Mouse (Mus musculus): ENCODE measurements at regions not wholly inside any gene's neighbourhood (a gene's known extent, or its start where the extent isn't known, plus 50 kb on each side); places are given as distances from the start of the nearest gene placed in this dataset.

DNA sequence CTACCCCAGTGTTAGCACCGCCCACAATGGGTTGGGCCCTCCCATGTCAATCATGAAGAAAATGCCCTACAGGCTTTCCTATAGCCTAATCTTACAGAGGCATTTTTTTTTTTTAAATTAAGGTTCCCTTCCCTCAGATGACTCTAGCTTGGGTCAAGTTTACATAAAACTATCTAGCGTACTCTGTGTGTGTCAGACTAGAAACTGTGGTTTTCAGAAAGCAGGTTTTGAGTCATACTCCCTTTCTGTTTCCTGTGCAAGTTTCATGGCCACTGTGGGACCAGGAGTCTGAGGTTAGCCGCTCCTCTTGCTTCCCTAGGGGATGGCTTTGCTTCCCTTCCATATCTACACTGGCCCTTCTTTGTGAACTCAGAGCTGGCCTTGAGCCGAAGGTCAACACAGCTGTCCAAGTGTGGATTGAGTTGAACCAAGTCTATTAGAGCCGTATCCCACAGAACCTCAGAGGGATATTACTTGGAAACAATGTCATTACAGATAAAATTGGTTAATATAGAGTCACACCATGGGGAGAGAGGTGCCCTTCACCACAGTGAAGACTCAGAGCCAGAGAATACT is 226.1 kb upstream of the Arid1b start:
- Histone ChIP-seq H3K4me3 (replicated peaks) (no peak overlapping the region), H3K27me3 (replicated peaks) (no peaks in the 10 kb centered on the region), H3K27ac (no peak overlapping the region), H3K4me1 (replicated peaks) (no peaks in the 10 kb centered on the region), H3K4me2 (replicated peaks) (no peak overlapping the region), H3K9ac (no peak overlapping the region), H3K36me3 (no peaks in the 10 kb centered on the region), H3K9me3 (no peaks in the 10 kb centered on the region)
- no peak for ATAC-seq
- 88% methylated on average over 5 of the region's 5 CpGs for WGBS

DNA sequence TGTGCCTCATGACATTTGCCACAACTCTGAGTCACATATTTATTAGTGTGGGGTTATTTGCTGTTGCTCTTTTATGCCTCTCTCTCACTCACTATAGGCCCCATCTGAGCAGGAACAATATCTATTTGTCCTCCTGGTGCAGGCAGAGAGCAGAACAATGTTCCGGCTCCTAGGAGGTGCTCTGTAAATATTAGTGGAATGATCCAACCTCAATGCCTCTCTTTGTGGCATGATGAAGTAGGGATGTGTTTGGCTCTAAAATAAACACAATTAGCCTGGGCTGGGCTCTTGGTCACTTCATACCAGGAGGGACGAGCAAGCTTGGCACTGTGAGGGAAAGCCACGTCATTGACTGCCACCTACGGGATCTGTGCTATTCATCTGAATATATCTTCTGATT is 224.8 kb upstream of the Arid1b start:
- no peaks in the 10 kb centered on the region for H3K9me3 ChIP-seq
- WGBS: 50% methylated on average over 4 of the region's 4 CpGs
- H3K4me2 ChIP-seq (replicated peaks): no peak overlapping the region
- H3K27me3 ChIP-seq (replicated peaks): no peaks in the 10 kb centered on the region
- H3K4me3 ChIP-seq (replicated peaks): no peak overlapping the region
- H3K27ac ChIP-seq: no peak overlapping the region
- peak; percentile 70 for ATAC-seq
- H3K4me1 ChIP-seq (replicated peaks): no peaks in the 10 kb centered on the region
- no peaks in the 10 kb centered on the region for H3K36me3 ChIP-seq
- no peak overlapping the region for H3K9ac ChIP-seq

DNA sequence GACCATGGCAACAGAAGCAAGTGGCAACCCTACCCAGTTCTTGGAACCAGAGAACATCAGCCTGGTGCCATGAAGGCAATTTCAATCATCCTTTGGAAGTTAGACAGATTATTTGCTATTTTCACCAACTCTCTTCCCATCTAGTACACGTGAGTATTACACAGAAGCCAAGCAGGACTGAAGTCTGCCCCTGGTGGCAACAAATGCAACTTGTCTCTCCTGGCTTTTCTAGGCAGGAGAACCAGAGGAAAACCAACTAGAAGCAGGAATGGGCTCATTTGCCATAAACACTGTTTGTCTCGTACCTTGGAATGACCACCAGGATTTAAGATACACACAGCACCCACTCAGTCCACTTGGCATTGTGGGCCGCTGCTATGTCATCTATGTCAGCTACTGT is 224.1 kb upstream of the Arid1b start:
- Histone ChIP-seq H3K27me3 (replicated peaks) (no peaks in the 10 kb centered on the region), H3K4me2 (replicated peaks) (no peak overlapping the region), H3K4me1 (replicated peaks) (no peaks in the 10 kb centered on the region), H3K27ac (no peak overlapping the region), H3K36me3 (no peaks in the 10 kb centered on the region), H3K4me3 (replicated peaks) (no peak overlapping the region), H3K9me3 (no peaks in the 10 kb centered on the region), H3K9ac (no peak overlapping the region)
- 87% methylated on average over 3 of the region's 3 CpGs for WGBS
- ATAC-seq: no peak

DNA sequence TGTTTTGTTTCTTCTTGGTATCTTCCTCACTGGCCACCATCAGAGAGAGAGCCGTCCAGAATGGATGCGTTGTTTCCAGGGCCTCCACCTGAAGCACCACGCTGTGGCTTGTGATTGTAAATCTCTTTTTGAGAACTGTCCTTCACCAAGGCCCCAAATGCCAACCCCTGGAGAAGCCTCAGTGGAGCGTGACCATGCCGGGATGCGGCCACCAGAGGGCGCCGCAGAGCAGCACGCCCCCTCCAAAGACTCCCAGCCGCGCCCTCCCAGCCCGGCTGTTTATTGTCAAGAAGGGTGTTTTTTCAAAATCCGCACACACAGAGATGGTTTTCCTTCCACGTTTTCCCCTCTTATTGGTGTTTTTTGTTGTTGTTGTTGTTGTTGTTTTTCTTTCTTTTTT is 216.0 kb upstream of the Arid1b start:
- Histone ChIP-seq H3K27ac (no peak overlapping the region), H3K4me3 (replicated peaks) (no peak overlapping the region), H3K9me3 (no peaks in the 10 kb centered on the region), H3K4me1 (replicated peaks) (0 out of 2 replicates have a peak, but pooled peaks cover 4% of the 10 kb centered on the region), H3K27me3 (replicated peaks) (no peaks in the 10 kb centered on the region), H3K9ac (no peak overlapping the region), H3K36me3 (no peaks in the 10 kb centered on the region), H3K4me2 (replicated peaks) (0 out of 2 replicates have a peak overlapping the region, but pooled peaks have one; percentile 22)
- WGBS: 2% methylated on average over 14 of the region's 14 CpGs
- ATAC-seq: peak; percentile 86

DNA sequence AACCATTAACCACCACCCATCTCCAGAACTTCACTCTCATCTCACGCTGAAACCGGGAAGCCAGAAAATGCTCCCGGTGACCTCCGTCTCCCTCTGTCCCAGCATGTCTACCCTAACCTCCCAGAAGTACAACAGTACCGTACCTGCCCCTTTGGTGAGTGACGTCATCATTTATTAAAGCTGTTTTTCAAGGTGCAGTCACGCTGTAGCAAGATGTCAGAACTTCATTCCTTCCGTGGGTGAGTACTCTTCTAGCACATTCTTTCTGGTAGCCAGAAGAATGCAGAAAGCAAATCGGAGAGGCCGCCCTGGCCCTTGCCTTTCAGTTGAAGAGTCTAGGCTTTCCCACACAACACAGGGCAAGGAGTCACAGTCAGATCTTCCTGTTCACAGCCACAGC is 215.1 kb upstream of the Arid1b start:
- no peak overlapping the region for H3K4me2 ChIP-seq (replicated peaks)
- 89% methylated on average over 10 of the region's 10 CpGs for WGBS
- ATAC-seq: no peak
- no peak overlapping the region for H3K9ac ChIP-seq
- no peaks in the 10 kb centered on the region for H3K27me3 ChIP-seq (replicated peaks)
- H3K9me3 ChIP-seq: no peaks in the 10 kb centered on the region
- no peak overlapping the region for H3K4me3 ChIP-seq (replicated peaks)
- 0 out of 2 replicates have a peak, but pooled peaks cover 4% of the 10 kb centered on the region for H3K4me1 ChIP-seq (replicated peaks)
- no peaks in the 10 kb centered on the region for H3K36me3 ChIP-seq
- H3K27ac ChIP-seq: no peak overlapping the region

DNA sequence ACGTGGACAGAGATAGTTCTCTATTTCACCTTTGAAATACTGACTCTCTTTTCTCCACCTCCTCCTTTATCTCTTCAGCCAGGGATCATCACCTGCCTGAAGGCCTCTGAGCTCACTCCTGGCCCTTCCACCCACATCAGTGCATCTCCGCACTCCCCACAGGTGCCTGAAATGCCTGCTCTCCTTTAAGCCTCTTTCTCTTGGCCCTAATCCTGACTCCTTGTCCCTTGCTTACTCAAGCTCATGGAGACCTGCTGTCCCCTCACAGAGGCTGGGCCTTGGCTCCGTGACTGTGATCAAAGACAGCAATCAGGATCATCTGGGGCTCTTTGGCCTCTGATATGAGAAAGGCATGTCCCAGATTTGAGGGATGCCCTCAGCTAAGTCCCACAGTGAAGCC is 212.5 kb upstream of the Arid1b start:
- Histone ChIP-seq H3K4me3 (replicated peaks) (no peak overlapping the region), H3K27me3 (replicated peaks) (no peaks in the 10 kb centered on the region), H3K9me3 (no peaks in the 10 kb centered on the region), H3K9ac (no peak overlapping the region), H3K27ac (no peak overlapping the region), H3K4me2 (replicated peaks) (no peak overlapping the region), H3K4me1 (replicated peaks) (peaks cover 6% of the 10 kb centered on the region; the same call in 1 of the 2 replicates), H3K36me3 (no peaks in the 10 kb centered on the region)
- 89% methylated on average over 3 of the region's 3 CpGs for WGBS
- ATAC-seq: no peak

DNA sequence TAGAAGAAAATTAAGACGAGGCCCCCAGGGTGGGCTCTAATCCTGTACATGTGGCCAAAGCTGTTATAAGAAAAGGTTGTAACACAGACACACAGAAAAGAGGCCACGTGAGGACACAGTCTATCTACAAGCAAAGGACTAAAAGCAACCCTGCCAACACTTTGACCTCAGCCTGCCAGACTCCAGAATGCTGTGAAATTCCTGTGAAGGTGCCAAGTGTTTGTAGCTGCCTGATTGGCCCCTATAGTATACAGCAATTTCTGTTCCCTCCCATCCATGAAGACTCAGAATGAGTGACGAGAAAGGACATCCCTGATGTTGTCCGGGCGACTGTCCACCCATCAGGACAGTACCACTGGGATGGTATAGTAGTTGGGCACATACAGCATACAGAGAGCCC is 209.8 kb upstream of the Arid1b start:
- Histone ChIP-seq H3K27ac (no peak overlapping the region), H3K4me3 (replicated peaks) (no peak overlapping the region), H3K9me3 (no peaks in the 10 kb centered on the region), H3K27me3 (replicated peaks) (no peaks in the 10 kb centered on the region), H3K4me2 (replicated peaks) (no peak overlapping the region), H3K4me1 (replicated peaks) (peaks cover 3% of the 10 kb centered on the region; the same call in 1 of the 2 replicates), H3K36me3 (no peaks in the 10 kb centered on the region), H3K9ac (no peak overlapping the region)
- WGBS: 86% methylated on average over 5 of the region's 5 CpGs
- ATAC-seq: no peak

DNA sequence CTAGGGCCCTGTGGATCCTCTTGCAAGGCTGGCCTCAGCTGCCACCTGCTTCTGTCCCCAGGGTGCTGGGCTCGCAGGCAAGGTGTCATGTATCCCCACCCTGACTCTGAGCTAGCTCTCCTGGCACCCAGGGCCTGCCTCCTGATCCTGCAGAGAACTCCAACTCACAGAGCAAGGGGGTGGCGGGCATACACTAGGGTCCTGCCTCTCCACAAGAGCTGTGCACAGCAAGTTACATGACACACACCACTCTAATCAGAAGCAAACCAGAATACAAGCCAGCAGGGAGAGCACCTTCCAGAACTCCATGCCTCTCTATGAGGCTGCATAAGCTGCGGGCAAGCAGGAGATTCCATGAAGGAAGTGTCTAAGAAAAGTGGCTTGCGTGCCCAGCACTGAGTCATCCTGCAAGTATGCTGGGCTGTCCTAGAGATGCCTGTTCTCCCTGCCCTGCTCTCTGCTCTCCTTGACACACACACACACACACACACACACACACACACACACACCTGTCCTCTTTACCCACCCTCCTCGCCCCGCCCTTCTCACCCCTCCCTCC is 208.8 kb upstream of the Arid1b start:
- Histone ChIP-seq H3K27ac (no peak overlapping the region), H3K9ac (no peak overlapping the region), H3K9me3 (no peaks in the 10 kb centered on the region), H3K4me3 (replicated peaks) (no peak overlapping the region), H3K36me3 (no peaks in the 10 kb centered on the region), H3K27me3 (replicated peaks) (no peaks in the 10 kb centered on the region), H3K4me2 (replicated peaks) (no peak overlapping the region), H3K4me1 (replicated peaks) (peaks cover 3% of the 10 kb centered on the region; the same call in 1 of the 2 replicates)
- 46% methylated on average over 6 of the region's 6 CpGs for WGBS
- peak; percentile 96 for ATAC-seq

DNA sequence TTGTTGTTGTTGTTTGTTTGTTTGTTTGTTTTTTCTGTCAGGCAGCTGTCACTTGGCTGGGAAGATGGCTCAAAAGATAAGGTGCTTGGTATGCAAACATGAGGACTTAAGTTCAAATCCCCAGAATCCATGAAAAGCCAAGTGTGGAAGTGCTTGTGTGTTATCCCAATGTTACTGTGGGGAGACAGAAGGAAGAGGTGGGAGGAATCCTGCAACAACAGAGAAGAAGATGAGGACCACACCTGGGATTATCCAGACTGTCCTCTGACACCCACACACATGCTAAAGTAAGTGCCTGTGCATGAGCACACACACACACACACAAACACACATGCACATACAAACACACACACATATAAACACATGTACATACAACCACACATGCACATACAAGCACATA is 207.6 kb upstream of the Arid1b start:
- no peak overlapping the region for H3K4me3 ChIP-seq (replicated peaks)
- no peaks in the 10 kb centered on the region for H3K9me3 ChIP-seq
- H3K36me3 ChIP-seq: no peaks in the 10 kb centered on the region
- H3K4me1 ChIP-seq (replicated peaks): peaks cover 3% of the 10 kb centered on the region; the same call in 1 of the 2 replicates
- no peaks in the 10 kb centered on the region for H3K27me3 ChIP-seq (replicated peaks)
- H3K4me2 ChIP-seq (replicated peaks): no peak overlapping the region
- no peak overlapping the region for H3K9ac ChIP-seq
- ATAC-seq: no peak
- no peak overlapping the region for H3K27ac ChIP-seq

DNA sequence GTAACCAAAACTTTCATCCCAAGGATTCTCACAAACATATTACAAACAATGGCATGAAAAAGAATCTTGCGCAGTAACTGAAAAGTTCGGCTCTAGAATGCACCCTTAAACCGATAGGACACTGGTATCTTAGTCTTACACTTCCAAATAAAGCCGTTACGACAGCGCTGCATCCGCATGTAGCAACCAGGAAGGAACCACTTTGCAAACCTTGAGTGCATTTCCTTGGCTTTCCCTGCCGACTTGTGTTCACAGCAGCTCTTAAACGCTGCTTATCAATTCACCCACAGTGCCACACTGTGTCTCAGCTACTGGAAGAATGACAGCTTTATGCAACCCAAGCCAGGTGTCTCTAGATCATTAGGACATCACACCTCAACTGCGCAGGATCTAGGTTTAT is 202.3 kb upstream of the Arid1b start:
- no peaks in the 10 kb centered on the region for H3K27me3 ChIP-seq (replicated peaks)
- H3K36me3 ChIP-seq: no peaks in the 10 kb centered on the region
- H3K4me2 ChIP-seq (replicated peaks): no peak overlapping the region
- no peaks in the 10 kb centered on the region for H3K4me1 ChIP-seq (replicated peaks)
- WGBS: 72% methylated on average over 10 of the region's 10 CpGs
- no peak for ATAC-seq
- H3K9me3 ChIP-seq: no peaks in the 10 kb centered on the region
- no peak overlapping the region for H3K4me3 ChIP-seq (replicated peaks)
- H3K9ac ChIP-seq: no peak overlapping the region
- no peak overlapping the region for H3K27ac ChIP-seq

DNA sequence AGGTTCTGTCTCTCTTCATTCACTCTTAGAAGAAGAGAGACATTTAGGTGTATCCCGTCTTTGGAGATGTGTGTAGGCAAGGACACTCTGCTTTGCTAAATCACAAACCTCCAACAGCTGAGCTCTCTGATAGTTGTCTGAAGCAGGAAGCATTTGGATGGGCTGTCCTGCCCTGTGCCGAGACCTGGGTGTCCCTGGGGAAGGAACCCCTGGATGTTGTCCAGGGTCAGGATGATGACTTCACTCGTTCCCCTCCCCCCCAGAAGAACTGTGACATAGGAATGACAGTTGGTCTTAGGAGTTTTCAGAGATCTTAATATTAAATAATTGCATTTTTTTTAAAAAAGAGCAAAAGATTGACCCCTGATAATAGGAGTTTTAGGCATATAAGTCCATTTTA is 197.9 kb upstream of the Arid1b start:
- ATAC-seq: no peak
- no peaks in the 10 kb centered on the region for H3K4me1 ChIP-seq (replicated peaks)
- no peak overlapping the region for H3K9ac ChIP-seq
- WGBS: 71% methylated on average over 3 of the region's 3 CpGs
- no peaks in the 10 kb centered on the region for H3K27me3 ChIP-seq (replicated peaks)
- H3K4me3 ChIP-seq (replicated peaks): no peak overlapping the region
- no peaks in the 10 kb centered on the region for H3K9me3 ChIP-seq
- no peak overlapping the region for H3K27ac ChIP-seq
- no peaks in the 10 kb centered on the region for H3K36me3 ChIP-seq
- H3K4me2 ChIP-seq (replicated peaks): no peak overlapping the region

DNA sequence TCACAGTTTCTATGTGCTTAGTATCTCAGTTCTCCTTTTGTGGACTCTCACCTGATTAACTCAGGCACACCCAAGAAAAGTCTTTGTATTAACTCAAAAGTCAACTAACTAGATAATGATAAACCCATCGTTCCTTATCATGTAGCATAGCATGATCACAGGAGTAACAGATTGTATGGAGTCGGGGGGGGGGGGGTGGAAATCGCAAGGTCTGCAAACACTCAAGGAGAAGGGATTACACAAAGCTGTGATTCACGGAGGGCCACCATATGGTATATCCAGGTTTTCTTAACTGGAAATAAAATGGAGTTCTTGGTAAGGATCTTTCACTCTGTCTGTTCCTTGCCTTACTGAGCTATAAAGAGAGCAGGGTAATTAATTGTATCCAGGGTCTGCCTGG is 190.1 kb upstream of the Arid1b start:
- Histone ChIP-seq H3K9me3 (no peaks in the 10 kb centered on the region), H3K27ac (no peak overlapping the region), H3K27me3 (replicated peaks) (no peaks in the 10 kb centered on the region), H3K4me1 (replicated peaks) (peaks cover 6% of the 10 kb centered on the region), H3K36me3 (no peaks in the 10 kb centered on the region), H3K4me3 (replicated peaks) (no peak overlapping the region), H3K4me2 (replicated peaks) (no peak overlapping the region), H3K9ac (no peak overlapping the region)
- WGBS: 64% methylated on average over 4 of the region's 4 CpGs
- peak; percentile 67; the same call in 1 of the 2 replicates for ATAC-seq

DNA sequence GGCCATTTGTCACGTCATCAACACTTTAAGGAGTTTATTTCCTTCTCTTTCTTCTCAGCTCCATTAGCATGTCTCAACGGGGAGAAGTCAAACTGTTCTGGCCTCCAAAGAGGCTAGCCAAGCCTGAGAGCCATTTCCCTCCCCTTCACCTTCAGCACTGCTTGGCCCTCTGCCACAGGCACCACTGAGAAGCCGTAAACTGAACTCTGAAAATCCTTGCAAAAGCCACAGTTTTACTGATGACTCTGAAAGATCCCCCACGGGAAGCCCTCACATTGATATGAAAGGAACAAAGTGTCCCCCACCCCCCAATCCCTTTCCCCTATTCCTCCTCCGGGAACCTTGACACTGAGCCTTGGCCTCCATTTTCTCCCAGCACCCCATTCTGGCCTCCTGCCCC is 188.1 kb upstream of the Arid1b start:
- ATAC-seq: no peak
- no peaks in the 10 kb centered on the region for H3K9me3 ChIP-seq
- WGBS: 48% methylated on average over 5 of the region's 5 CpGs
- H3K4me2 ChIP-seq (replicated peaks): no peak overlapping the region
- no peaks in the 10 kb centered on the region for H3K27me3 ChIP-seq (replicated peaks)
- no peaks in the 10 kb centered on the region for H3K36me3 ChIP-seq
- H3K4me3 ChIP-seq (replicated peaks): no peak overlapping the region
- H3K9ac ChIP-seq: no peak overlapping the region
- peaks cover 6% of the 10 kb centered on the region for H3K4me1 ChIP-seq (replicated peaks)
- no peak overlapping the region for H3K27ac ChIP-seq

Measured in intestine, embryonic 15.5 days (tissue).